Mouse (Mus musculus) gastrocnemius, adult 2 months (tissue): Measurements from ENCODE around the gene Mark2. TPM values are rescaled to one million over a fixed set of nuclear protein-coding genes. Genes with fewer than 3 reads are reported as not detected.

Experiments used
- DNase-seq: peaks from one replicate; pipeline ENCODE4 v3.0.0; 2022
- H3K27ac ChIP-seq: fragments of 200-600 bp; 2 replicates; pipeline ENCODE4 v1.8.1; 2022; ENCODE audit warnings: mild to moderate bottlenecking
- H3K4me3 ChIP-seq: fragments of 200-600 bp; 2 replicates; pipeline ENCODE4 v1.8.1; 2022; ENCODE audit warnings: mild to moderate bottlenecking, moderate library complexity
- CTCF ChIP-seq: fragments of 200-600 bp; IDR thresholded peaks from 2 replicates; pipeline ENCODE4 v1.8.1; 2022; ENCODE audit warnings: antibody characterized with exemption, mild to moderate bottlenecking, moderate library complexity
- intact Hi-C: fragments of 180-260 bp; cut with DNase I; formaldehyde crosslinking; loops from one replicate; pipeline ENCODE4 v1.15.1; 2025
- total RNA-seq, 2 experiments: library from RNA; stranded (reverse); gene quantifications; 2 replicates each; pipeline ENCODE4 v1.2.3; 2021

The Mark2 gene
- total RNA-seq, 2 experiments from 2014 or later: 36.9 to 37.1 TPM

GRCm38 (mm10) chr19:7302493-7302797, 39.2 kb downstream of the Mark2 start:
- H3K4me3 ChIP-seq: no peak overlapping the region
- intact Hi-C loops: no loop called here
- TF ChIP-seq CTCF: no peak
- peak overlapping the region; percentile 89 for H3K27ac ChIP-seq
- no peak for DNase-seq

- peak overlapping the region; percentile 89 for H3K27ac ChIP-seq
- intact Hi-C loops: no loop called here
These were observed 39.8 kb downstream of the Mark2 start for GRCm38 (mm10) chr19:7301647-7302492.

GRCm38 (mm10) chr19:7300078-7300477, 41.6 kb downstream of the Mark2 start:
- TF ChIP-seq CTCF: no peak
- Histone ChIP-seq H3K4me3 (no peak overlapping the region), H3K27ac (no peak overlapping the region)
- intact Hi-C loops: no loop called here
- DNase-seq: no peak

More at GRCm38 (mm10) chr19:7301647-7302492, 39.8 kb downstream of the Mark2 start:
- no peak for TF ChIP-seq CTCF
- peak overlapping the region; percentile 28; the same call in 1 of the 2 replicates for H3K4me3 ChIP-seq
- peak; percentile 58 for DNase-seq

- Histone ChIP-seq H3K4me3 (no peak overlapping the region), H3K27ac (no peak overlapping the region)
- DNase-seq: no peak
- no peak for TF ChIP-seq CTCF
- intact Hi-C loops: no loop called here
These were observed 42.6 kb downstream of the Mark2 start for GRCm38 (mm10) chr19:7299052-7299451.

GRCm38 (mm10) chr19:7295959-7296358, 45.7 kb downstream of the Mark2 start:
- H3K27ac ChIP-seq: no peak overlapping the region
- TF ChIP-seq CTCF: no peak
- no peak overlapping the region for H3K4me3 ChIP-seq
- intact Hi-C loops: no loop called here
- no peak for DNase-seq

- no peak for DNase-seq
These were observed 46.5 kb downstream of the Mark2 start for GRCm38 (mm10) chr19:7295071-7295658.

GRCm38 (mm10) chr19:7294098-7294876, 47.4 kb downstream of the Mark2 start:
- H3K27ac ChIP-seq: peak overlapping the region; percentile 52
- H3K4me3 ChIP-seq: no peak overlapping the region; the same call in 1 of the 2 replicates
- intact Hi-C loops: no loop called here
- TF ChIP-seq CTCF: no peak
- no peak for DNase-seq

More at GRCm38 (mm10) chr19:7295071-7295658, 46.5 kb downstream of the Mark2 start:
- Histone ChIP-seq H3K4me3 (peak overlapping the region; percentile 40), H3K27ac (peak overlapping the region; percentile 52)
- TF ChIP-seq CTCF: no peak
- intact Hi-C loops: no loop called here

GRCm38 (mm10) chr19:7291958-7292709, 49.5 kb downstream of the Mark2 start:
- Histone ChIP-seq H3K27ac (peak overlapping the region; percentile 38; the same call in 1 of the 2 replicates), H3K4me3 (no peak overlapping the region)
- intact Hi-C loops: no loop called here
- no peak for TF ChIP-seq CTCF
- no peak for DNase-seq

- intact Hi-C loops: no loop called here
- H3K27ac ChIP-seq: peak overlapping the region; percentile 10; the same call in 1 of the 2 replicates
- no peak overlapping the region for H3K4me3 ChIP-seq
- no peak for DNase-seq
- TF ChIP-seq CTCF: no peak
These were observed 51.9 kb downstream of the Mark2 start for GRCm38 (mm10) chr19:7289767-7290166.

GRCm38 (mm10) chr19:7288288-7288687, 53.4 kb downstream of the Mark2 start:
- TF ChIP-seq CTCF: no peak
- no peak overlapping the region for H3K4me3 ChIP-seq
- H3K27ac ChIP-seq: no peak overlapping the region
- no peak for DNase-seq
- intact Hi-C loops: no loop called here

GRCm38 (mm10) chr19:7286563-7287315, 54.9 kb downstream of the Mark2 start:
- no peak overlapping the region for H3K4me3 ChIP-seq
- intact Hi-C loops: no loop called here
- DNase-seq: no peak
- no peak for TF ChIP-seq CTCF
- peak overlapping the region; percentile 12 for H3K27ac ChIP-seq
